Mouse (Mus musculus) kidney, adult 2 months (tissue): ENCODE measurements around the gene Rbbp8nl.

Experiments used
- CTCF ChIP-seq: fragments of 200-500 bp; conservative IDR thresholded peaks from 2 replicates; pipeline ENCODE4 v1.5.1; 2011; ENCODE audit warnings: low read depth, mild to moderate bottlenecking, control low read depth, low read length, moderate library complexity, mixed read lengths; ENCODE audit not compliant: insufficient read depth, insufficient read length
- POLR2A ChIP-seq: fragments of 200-500 bp; IDR thresholded peaks from one replicate; pipeline ENCODE4 v1.6.1; 2011; ENCODE audit warnings: low read depth, low read length, control low read depth

DNA sequence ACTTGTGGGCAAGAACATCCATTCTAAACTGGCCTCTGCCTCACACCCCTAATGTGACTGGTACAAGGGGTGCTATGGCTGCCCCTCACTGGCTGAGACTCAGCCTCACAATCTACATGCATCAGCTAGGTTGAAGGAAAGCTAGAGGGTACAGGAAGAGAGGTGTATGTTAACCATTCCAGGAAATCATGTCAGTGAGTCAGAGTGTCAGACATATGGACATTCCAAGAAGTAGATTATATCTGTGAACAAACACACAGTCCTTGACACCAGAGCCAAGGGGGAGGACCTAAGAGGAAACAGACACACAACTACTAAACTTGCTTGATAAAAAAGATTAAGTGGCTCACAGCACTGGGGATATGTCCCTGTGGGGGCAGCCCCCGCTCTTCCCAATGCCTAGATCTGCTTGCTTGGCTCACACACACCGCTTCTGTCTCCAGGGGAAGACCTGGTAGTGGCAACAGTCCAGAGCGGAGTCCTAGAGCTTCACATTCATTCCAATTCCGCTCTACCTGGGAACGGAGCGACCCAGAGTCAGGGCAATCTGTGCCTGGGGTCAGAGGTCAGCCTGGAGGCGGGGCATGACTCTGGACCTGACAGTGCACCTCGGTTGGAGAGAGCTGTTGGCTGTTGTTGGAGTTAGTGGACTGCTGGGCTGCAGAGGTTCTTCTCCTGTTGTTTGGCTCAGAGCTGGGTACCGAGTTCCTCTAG, 40.6 kb downstream of the Rbbp8nl start:
- no peak for TF ChIP-seq CTCF
- TF ChIP-seq POLR2A = no peak
